Mouse (Mus musculus): ENCODE measurements around the gene Coro6. TPM values are rescaled to one million over a fixed set of nuclear protein-coding genes. Genes with fewer than 3 reads are reported as not detected.
A peak's percentile ranks its signal among the peaks of the same experiment; 100 is the strongest.

Coro6 gene
- polyA plus RNA-seq, 1 experiment: 2.7 TPM

DNA sequence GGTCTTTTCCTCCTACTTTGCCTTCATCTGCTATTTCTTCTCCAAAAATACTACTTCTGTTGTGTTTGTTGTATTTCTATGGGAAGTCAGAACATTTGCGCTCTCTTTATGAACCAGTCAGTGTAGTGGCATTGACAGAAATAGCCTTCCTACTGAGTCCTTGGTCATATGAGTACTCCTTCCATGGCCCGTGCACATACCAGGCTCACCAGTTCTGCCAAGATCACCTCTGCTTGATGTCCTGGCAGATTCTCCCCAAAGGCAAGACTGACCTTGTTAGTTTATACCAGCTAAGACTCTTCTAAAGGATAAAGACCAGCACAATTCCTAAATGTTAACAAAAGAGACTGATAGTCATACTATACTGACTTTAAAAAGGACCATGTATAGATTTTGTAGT lies 10.5 kb upstream of the Coro6 start:
- Histone ChIP-seq H3K27ac (ENCODE audit: control insufficient read depth, insufficient read depth, low read depth, low read length) (no peak overlapping the region), H3K4me1 (ENCODE audit: control insufficient read depth, insufficient read depth, low read length) (no peaks in the 10 kb centered on the region), H3K4me3 (ENCODE audit: control insufficient read depth, low read depth, low read length) (no peak overlapping the region), H3K27me3 (ENCODE audit: control insufficient read depth, insufficient read depth, low read length) (no peaks in the 10 kb centered on the region), H3K36me3 (ENCODE audit: control insufficient read depth, insufficient read depth, low read length) (peaks cover 4% of the 10 kb centered on the region)
- TF ChIP-seq POLR2A (IDR thresholded peaks at IDR 0.05; ENCODE audit: control insufficient read depth, low read depth, low read length): no peak
- no peak for TF ChIP-seq CTCF (IDR thresholded peaks at IDR 0.05; ENCODE audit: control insufficient read depth, insufficient read depth, insufficient replicate concordance, low read depth, low read length)

DNA sequence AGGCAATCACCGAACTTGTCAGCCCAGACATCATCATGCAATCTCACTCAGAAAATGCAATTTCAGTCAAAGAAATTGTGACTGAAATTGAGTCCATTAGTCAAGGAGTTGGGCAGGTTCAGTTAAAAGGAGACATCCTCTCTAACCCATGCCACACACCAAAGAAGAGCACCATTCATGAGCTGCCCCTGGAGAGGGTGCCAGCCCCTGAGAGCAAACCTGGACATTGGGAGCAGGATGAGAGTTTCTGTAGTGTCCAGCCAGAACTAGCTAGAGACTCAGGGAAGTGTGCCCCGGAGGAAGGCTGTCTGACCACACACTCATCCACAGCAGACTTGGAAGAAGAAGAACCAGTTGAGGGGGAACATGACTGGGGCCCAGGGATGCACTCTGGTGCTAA lies 8.8 kb upstream of the Coro6 start:
- Histone ChIP-seq H3K36me3 (ENCODE audit: control insufficient read depth, insufficient read depth, low read length) (peaks cover 4% of the 10 kb centered on the region), H3K27ac (ENCODE audit: control insufficient read depth, insufficient read depth, low read depth, low read length) (no peak overlapping the region), H3K4me1 (ENCODE audit: control insufficient read depth, insufficient read depth, low read length) (no peaks in the 10 kb centered on the region), H3K27me3 (ENCODE audit: control insufficient read depth, insufficient read depth, low read length) (no peaks in the 10 kb centered on the region), H3K4me3 (ENCODE audit: control insufficient read depth, low read depth, low read length) (no peak overlapping the region)
- TF ChIP-seq POLR2A (IDR thresholded peaks at IDR 0.05; ENCODE audit: control insufficient read depth, low read depth, low read length) (no peak), CTCF (IDR thresholded peaks at IDR 0.05; ENCODE audit: control insufficient read depth, insufficient read depth, insufficient replicate concordance, low read depth, low read length) (no peak)

DNA sequence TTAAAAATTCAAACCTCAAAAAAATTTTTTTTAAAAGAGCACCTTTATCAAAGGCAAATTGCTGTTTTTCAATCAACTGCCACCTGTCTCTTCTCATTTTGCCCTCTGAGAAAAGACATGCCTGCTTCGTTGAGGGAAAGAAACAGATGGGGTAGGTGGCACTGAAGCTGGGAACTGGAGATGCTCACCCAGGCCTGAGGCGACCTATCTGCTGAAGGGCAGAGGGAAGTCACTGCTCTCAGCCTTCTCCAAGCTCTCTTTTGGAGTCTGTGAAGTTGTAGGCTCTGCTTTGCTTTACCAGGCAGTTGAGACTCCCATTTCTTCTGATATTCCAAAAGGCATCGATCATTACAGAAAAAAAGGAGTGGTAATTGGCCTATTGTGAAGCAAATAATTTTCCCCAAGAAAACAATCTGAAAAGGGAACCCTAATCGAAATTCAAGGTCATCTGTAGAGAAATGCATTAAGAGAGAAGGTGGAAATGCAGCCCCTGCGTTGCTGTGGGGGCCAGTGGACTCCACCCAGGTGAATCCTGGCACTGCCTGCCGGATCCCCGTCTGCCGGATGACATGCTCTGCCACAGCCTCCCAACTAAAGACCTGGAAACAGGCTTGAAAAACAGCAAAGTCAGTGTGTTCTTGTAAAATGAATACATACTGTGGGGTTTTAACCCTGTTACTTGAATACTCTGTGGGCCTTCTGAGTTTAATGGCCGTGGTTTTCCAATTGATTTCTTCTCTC lies 6.3 kb upstream of the Coro6 start:
- Histone ChIP-seq H3K36me3 (ENCODE audit: control insufficient read depth, insufficient read depth, low read length) (peaks cover 4% of the 10 kb centered on the region), H3K27me3 (ENCODE audit: control insufficient read depth, insufficient read depth, low read length) (no peaks in the 10 kb centered on the region), H3K4me3 (ENCODE audit: control insufficient read depth, low read depth, low read length) (no peak overlapping the region), H3K4me1 (ENCODE audit: control insufficient read depth, insufficient read depth, low read length) (no peaks in the 10 kb centered on the region), H3K27ac (ENCODE audit: control insufficient read depth, insufficient read depth, low read depth, low read length) (no peak overlapping the region)
- no peak for TF ChIP-seq POLR2A (IDR thresholded peaks at IDR 0.05; ENCODE audit: control insufficient read depth, low read depth, low read length)
- no peak for TF ChIP-seq CTCF (IDR thresholded peaks at IDR 0.05; ENCODE audit: control insufficient read depth, insufficient read depth, insufficient replicate concordance, low read depth, low read length)

DNA sequence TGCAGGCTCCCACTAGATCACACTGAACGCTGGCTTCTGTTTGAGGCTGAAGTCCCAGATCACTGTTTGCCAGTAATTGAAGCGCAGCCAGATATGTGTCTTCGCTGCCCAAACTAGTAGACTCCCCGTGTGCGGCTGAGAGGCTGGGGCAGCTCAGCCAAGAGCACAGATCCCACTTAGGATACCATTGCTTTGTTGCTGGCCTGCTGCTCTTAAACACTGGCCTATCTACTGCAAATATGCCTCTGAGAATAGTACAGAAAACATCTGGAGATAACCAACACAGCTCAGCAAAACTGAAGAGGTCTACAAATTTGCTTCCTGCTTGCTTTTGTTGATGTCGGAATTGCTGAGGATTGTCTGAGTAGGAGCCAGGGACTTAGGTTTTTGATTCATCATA lies 5.3 kb upstream of the Coro6 start:
- no peak overlapping the region for H3K27ac ChIP-seq (ENCODE audit: control insufficient read depth, insufficient read depth, low read depth, low read length)
- no peaks in the 10 kb centered on the region for H3K27me3 ChIP-seq (ENCODE audit: control insufficient read depth, insufficient read depth, low read length)
- H3K4me3 ChIP-seq (ENCODE audit: control insufficient read depth, low read depth, low read length): no peak overlapping the region
- H3K4me1 ChIP-seq (ENCODE audit: control insufficient read depth, insufficient read depth, low read length): peaks cover under 1% of the 10 kb centered on the region; the same call in 1 of the 2 replicates
- no peak for TF ChIP-seq POLR2A (IDR thresholded peaks at IDR 0.05; ENCODE audit: control insufficient read depth, low read depth, low read length)
- no peak for TF ChIP-seq CTCF (IDR thresholded peaks at IDR 0.05; ENCODE audit: control insufficient read depth, insufficient read depth, insufficient replicate concordance, low read depth, low read length)
- H3K36me3 ChIP-seq (ENCODE audit: control insufficient read depth, insufficient read depth, low read length): peaks cover 4% of the 10 kb centered on the region

DNA sequence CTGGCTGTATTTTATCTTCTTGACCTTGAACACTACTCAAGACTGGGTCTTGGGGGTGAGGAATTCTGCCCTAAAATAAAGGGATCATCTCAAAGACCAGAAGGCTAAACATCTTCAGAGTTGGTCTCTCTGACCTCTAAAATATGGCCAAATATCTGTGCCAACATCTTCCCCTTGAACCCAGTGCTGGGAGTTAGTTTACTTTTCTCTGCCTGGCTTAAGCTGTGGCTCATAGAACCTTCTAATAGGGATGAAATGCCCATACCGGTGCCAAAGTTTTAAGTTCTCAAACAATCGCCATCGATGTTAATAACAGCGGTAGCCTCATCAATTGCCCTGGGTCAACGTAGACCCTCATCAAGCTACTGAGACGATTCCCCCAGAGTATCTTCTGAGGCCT lies 355 bp upstream of the Coro6 start:
- Histone ChIP-seq H3K36me3 (ENCODE audit: control insufficient read depth, insufficient read depth, low read length) (no peaks in the 10 kb centered on the region), H3K27ac (ENCODE audit: control insufficient read depth, insufficient read depth, low read depth, low read length) (no peak overlapping the region), H3K4me3 (ENCODE audit: control insufficient read depth, low read depth, low read length) (peak overlapping the region; percentile 83), H3K4me1 (ENCODE audit: control insufficient read depth, insufficient read depth, low read length) (peaks cover 13% of the 10 kb centered on the region), H3K27me3 (ENCODE audit: control insufficient read depth, insufficient read depth, low read length) (no peaks in the 10 kb centered on the region)
- TF ChIP-seq CTCF (IDR thresholded peaks at IDR 0.05; ENCODE audit: control insufficient read depth, insufficient read depth, insufficient replicate concordance, low read depth, low read length): no peak
- TF ChIP-seq POLR2A (IDR thresholded peaks at IDR 0.05; ENCODE audit: control insufficient read depth, low read depth, low read length): no peak

DNA sequence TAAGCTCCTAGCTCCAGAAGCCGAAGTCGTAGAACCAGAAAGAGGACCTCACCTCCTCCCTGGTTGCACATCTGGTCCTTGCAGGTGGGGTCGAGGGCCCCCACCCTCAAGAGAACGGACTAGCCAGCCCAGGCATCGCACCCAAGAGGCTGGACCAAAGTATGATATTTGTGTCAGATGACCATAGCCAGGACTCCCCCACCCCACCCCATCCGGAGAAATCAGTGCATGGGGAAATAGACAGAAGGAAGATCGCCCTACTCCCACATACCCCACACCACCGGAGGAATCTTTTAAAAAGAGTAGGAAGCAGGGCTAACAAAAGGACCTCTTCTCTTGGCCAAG lies 862 bp downstream of the Coro6 start:
- TF ChIP-seq POLR2A (IDR thresholded peaks at IDR 0.05; ENCODE audit: control insufficient read depth, low read depth, low read length): no peak
- no peak for TF ChIP-seq CTCF (IDR thresholded peaks at IDR 0.05; ENCODE audit: control insufficient read depth, insufficient read depth, insufficient replicate concordance, low read depth, low read length)
- no peaks in the 10 kb centered on the region for H3K36me3 ChIP-seq (ENCODE audit: control insufficient read depth, insufficient read depth, low read length)

DNA sequence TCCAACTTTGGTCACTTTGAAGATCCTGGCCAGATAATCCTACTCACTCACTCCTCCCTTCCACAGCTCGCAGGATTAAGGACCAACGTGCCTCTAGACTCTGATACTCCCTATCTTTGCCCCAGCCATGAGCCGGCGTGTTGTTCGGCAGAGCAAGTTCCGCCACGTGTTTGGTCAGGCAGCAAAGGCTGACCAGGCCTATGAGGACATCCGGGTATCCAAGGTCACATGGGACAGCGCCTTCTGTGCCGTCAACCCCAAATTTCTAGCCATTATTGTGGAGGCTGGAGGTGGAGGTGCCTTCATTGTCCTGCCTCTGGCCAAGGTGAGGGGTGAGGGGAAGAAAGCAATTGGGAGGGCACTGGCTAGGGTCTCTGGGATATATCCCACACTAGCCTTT lies 1.6 kb downstream of the Coro6 start:
- H3K4me3 ChIP-seq (ENCODE audit: control insufficient read depth, low read depth, low read length): no peak overlapping the region
- peaks cover 16% of the 10 kb centered on the region for H3K4me1 ChIP-seq (ENCODE audit: control insufficient read depth, insufficient read depth, low read length)
- H3K27me3 ChIP-seq (ENCODE audit: control insufficient read depth, insufficient read depth, low read length): no peaks in the 10 kb centered on the region

More for the DNA sequence above, 862 bp downstream of the Coro6 start:
- peaks cover 16% of the 10 kb centered on the region for H3K4me1 ChIP-seq (ENCODE audit: control insufficient read depth, insufficient read depth, low read length)
- H3K4me3 ChIP-seq (ENCODE audit: control insufficient read depth, low read depth, low read length): no peak overlapping the region; the same call in 1 of the 2 replicates
- H3K27ac ChIP-seq (ENCODE audit: control insufficient read depth, insufficient read depth, low read depth, low read length): no peak overlapping the region
- no peaks in the 10 kb centered on the region for H3K27me3 ChIP-seq (ENCODE audit: control insufficient read depth, insufficient read depth, low read length)

More for the DNA sequence above, 1.6 kb downstream of the Coro6 start:
- no peak for TF ChIP-seq CTCF (IDR thresholded peaks at IDR 0.05; ENCODE audit: control insufficient read depth, insufficient read depth, insufficient replicate concordance, low read depth, low read length)
- no peak for TF ChIP-seq POLR2A (IDR thresholded peaks at IDR 0.05; ENCODE audit: control insufficient read depth, low read depth, low read length)
- no peak overlapping the region for H3K27ac ChIP-seq (ENCODE audit: control insufficient read depth, insufficient read depth, low read depth, low read length)
- H3K36me3 ChIP-seq (ENCODE audit: control insufficient read depth, insufficient read depth, low read length): no peaks in the 10 kb centered on the region

Measured in testis, adult 2 months (tissue).